Mouse (Mus musculus) CD4-positive, CD25-positive, alpha-beta regulatory T cell, adult 2 months (primary cell): Measurements from ENCODE around the gene Pros1.

Experiments
- DNase-seq: peaks from one replicate; pipeline ENCODE4 v3.0.0-alpha.2; 2012; ENCODE audit warnings: low read depth, low spot score

The Pros1 gene

DNA sequence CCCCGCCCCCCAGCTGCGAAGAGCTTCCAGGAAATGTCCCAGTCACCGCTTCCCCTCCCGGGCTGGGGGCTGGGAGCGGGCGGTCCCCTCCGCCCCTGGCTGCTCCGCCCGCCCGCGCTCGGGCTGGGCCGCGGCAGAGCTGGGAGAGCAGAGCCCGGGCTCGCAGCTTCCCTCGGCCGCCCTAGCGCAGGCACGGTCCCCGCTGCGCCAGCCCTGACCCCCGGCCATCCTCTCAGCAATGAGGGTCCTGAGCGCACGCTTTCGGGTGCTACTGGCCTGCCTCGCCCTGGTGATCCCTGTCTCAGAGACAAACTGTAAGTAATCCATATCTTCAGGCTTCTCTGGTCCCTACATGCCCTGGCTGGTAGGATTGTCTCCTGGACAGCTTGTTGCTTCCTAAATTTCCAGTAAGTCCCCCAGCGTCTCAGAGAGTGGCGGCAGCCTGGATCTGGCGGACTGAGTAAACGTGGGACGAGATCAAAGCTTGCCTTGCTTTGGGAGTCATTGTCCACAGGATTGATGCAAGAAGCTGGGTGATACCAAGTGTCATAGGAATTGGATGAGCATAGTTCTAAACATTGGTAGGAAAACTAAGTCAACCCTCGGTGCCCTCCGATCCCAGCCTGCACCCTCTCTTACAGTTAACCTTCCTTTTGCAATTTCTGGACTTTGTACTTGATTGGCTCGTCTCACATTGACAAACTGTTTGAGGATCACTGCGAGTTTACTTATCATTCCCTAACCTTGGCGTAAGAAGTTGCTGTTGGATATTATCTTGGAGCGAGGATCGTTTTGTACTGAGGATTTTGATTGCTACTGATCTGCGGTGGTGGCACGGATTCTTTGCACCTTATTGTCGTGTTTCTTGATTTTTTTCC lies at the start of gene Pros1:
Gene Pros1, plus strand, starts transcription at position 117 of the 878 bp plus-strand sequence.
- DNase-seq = peak; percentile 68

DNA sequence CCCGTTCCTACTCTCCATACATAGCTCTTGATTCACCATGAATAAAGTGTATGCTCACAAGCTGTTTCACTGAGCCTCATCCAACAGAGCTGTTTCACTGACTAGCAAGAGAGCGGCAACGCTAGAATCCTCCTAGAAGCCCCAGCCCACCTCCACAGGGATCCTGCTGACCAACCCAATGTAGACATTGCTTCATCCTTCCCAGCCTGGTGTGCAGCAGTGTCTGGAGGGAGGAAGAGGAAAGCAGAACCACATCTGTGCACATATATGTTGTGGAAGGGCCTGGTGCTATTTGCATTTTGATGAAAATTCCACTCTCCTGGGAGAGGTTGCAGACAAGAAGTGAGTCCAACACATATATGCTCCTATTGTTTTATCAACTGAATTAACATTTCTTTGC lies 49.5 kb upstream of the Pros1 start:
- DNase-seq = no peak

- no peak for DNase-seq
These were observed 46.7 kb upstream of the Pros1 start for GRCm38 (mm10) chr16:62807249-62807979.

DNA sequence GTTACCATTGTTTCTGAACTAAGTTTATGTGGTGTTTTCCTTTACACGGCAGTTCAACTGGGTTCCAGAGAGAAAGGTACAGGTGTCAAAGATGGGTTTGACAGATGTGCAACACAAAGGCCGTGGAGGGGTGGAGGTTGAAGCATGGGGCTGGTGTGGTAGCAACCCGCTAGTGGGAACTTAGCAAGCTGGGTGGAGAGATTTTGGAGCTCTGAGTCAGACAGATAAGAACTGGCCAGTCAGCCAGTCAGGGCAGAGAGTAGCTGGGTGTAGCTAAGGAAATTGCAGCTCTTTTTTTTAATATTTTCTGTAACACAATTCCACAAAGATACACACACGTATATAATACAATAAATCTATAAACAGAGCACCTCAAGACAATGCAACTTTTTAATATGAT lies 43.3 kb upstream of the Pros1 start:
- no peak for DNase-seq

GRCm38 (mm10) chr16:62813790-62814189 lies 40.3 kb upstream of the Pros1 start:
- no peak for DNase-seq

GRCm38 (mm10) chr16:62814491-62814890 lies 39.6 kb upstream of the Pros1 start, which contains the start of gene Stx19:
TSS of gene Stx19 (plus strand) at chr16:62814676.
- no peak for DNase-seq

DNA sequence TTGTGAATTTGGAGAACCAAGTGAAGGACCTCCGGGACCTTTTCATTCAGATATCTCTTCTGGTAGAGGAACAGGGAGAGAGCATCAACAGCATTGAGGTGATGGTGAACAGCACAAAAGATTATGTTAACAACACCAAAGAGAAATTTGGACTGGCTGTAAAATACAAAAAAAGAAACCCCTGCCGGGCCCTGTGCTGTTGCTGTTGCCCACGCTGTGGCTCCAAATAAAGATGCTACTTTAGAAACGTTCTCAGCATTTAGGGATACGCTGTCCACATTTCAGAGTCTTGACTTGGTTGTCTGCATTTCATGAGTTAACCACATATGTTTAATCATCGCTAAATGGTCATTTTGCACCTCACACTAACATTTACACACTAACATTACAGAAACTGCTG lies 31.6 kb upstream of the Pros1 start:
- no peak for DNase-seq

DNA sequence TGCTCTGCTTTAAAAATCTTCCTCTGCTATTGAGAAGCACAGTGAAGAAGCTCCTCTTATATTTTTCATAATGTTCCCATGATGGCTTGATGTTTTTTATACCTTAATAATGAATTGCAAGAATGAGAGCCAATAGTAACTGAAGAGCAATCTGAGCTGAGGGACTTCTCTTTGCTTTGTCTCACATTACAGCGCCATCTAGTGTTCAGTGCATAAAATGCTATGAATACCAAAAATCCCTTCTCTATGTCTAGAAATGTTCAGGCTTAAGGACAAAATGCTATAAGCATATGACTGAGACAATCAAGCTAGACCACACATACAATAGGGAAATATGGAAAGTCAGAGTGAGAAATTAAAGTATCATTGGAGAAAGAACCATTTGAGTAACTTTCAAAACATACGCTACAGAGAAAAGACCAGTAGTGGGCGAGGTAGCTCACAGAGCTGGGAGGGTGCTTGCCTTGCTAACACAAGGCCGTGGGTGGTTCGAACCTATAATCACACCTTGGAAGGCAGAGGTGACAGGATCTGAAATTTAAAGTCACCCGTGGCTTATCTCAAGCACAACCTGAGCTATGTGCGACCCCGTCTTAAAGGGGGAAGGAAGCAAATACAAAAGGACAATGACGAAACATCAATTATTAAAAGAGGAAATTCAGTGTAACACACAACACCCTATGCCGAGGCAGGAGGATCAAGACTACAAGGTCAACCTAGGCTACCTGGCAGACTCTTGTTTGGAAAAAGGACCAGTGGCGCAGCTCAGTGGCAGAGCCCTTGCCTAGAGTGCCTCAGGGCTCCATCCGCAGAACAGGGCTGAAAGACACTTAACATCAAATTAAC lies 27.7 kb upstream of the Pros1 start:
- DNase-seq = peak; percentile 67

DNA sequence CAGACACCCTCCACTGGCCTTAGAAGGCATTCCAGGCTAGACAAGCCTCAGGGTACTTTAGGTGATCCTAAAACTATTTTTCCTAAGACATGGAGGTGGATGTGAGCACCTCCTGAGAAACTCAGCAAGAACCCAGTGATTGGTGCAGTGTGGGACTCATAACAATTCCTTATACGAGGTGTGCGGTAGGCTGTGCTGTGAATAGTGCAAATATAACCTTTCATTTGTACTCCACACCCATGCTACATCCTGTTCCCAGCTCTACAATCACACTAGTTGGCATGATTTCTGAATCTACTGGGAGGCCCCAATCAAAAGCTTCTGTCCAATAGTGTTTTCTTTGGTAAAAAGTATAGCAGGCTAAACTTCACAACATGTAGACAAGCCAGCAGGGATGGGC lies 22.1 kb upstream of the Pros1 start:
- no peak for DNase-seq

GRCm38 (mm10) chr16:62832481-62832880 lies 21.6 kb upstream of the Pros1 start:
- peak; percentile 79 for DNase-seq

DNA sequence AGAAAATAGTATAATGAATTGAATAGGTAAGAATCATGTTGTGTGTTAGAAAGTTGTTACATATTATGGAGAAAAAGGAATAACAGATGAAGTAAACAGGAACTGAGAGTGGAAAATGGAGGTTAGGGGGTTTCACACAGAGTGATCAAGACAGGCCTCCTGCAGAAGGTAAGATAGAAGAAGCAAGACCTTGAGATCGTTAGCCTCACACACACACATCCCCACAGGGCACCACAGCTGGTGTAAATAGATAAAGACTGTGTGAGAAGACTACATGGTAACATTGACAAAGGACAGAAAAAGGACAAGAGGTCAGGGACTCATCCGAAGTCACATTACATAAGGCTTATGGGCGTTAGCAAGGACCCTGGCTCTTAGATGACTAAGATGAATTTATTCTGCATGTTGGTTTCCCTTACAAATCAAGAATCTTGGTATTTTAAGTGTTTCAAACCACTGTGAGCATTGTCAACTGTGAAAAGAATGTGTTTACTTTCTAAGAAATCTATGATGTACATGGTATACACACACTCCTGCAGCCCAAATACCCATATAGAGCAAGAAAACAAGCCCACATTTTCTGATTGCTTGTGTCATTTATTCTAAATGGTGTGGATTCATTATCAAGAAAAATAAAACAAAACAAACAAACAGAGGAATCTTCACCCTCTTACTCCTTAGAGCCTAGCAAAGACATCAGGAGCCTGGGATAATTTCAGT lies 19.9 kb upstream of the Pros1 start:
- peak; percentile 14 for DNase-seq

- peak; percentile 21 for DNase-seq
These were observed 8.8 kb upstream of the Pros1 start for GRCm38 (mm10) chr16:62845341-62845740.

DNA sequence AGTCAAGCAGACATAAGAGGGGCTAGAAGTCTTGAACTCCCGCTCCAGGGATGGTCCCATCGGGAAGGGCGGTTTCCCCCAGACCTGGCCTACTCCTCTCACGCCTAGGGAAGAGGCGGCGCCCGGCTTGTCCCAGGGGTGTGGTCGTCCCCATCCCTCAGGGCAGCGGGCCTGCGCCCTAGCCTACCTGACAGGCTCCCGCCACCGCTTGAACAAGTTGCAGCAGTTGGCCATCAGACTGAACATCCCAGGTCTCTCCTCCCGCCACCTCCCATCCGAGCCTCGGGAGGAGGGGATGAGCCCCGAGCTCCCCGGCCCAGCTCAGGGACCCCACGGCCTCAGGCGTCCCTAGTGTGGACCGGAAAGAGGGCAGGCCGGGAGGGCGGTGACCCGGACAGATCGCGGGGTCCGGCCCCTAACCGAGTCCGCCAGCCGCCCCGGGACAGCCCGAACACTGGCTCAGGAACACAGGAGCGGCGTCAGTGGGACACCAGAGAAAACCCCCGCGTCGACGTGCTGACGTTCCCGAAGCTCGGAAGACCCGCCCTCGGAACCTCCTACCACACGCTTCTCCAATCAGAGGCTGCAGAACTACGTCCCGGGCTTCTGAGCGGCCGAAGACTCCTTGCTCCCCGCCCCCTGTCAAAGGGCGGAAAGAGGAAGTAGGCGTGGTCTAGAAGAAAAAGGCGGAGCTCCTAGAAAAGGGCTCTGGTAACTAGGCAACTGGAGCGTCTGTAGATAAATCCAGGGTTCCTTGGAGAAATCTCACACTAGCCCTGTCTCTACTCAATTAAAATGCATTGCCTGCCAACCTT lies 7.4 kb upstream of the Pros1 start, which contains the start of gene Arl13b:
Gene Arl13b, minus strand, starts transcription at position 543 of the 815 bp plus-strand sequence.
- peak; percentile 98 for DNase-seq

DNA sequence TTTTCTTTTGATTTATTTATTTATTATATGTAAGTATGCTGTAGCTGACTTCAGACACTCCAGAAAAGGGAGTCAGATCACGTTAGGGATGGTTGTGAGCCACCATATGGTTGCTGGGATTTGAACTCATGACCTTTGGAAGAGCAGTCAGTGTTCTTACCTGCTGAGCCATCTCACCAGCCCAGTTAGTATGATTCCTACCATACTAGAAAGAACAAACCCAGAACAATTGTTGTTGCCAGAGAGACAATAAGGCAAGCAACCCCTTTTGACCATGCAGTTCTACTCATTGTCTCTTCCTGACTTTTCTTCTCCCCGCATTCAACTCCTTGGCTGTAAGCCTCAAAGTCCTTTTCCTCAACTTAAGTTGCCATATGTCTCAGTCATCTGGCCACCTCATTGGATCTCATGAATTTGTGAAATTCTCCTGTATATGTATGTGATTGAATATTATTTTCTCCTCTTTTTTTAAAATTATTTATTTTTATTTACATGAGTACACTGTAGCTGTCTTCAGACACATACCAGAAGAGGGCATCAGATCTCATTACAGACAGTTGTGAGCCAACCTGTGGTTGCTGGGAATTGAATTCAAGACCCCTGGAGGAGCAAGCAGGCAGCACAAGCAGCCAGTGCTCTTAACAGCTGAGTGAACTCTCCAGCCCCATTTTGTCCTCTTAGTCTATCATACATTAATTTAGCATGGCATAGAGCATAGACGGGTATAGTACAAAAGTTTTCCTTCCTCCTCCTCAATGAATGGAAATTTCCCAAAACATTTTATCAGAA lies 1.4 kb upstream of the Pros1 start:
- peak; percentile 66 for DNase-seq

GRCm38 (mm10) chr16:62853611-62854126 lies 438 bp upstream of the Pros1 start:
- peak; percentile 31 for DNase-seq

GRCm38 (mm10) chr16:62855385-62855784 lies 1.3 kb downstream of the Pros1 start:
- no peak for DNase-seq

DNA sequence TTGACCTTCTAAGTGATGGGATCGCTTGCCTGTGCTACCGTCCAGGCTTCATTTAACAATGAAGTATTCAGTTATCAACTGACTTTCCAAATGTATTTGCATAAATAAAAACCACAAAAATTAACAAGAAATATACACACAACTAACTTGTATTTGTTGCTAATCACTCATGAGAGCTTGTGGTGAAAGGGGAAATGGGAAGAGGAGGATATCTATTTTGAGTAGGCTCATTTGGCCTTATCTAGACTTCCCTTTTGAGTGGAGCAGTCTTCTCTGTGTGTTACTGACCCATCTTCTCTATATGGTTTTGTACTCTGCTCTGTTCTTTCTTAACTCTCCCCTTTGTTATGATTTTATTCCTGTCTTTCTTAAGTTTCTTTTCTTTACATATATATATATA lies 2.2 kb downstream of the Pros1 start:
- DNase-seq = no peak

DNA sequence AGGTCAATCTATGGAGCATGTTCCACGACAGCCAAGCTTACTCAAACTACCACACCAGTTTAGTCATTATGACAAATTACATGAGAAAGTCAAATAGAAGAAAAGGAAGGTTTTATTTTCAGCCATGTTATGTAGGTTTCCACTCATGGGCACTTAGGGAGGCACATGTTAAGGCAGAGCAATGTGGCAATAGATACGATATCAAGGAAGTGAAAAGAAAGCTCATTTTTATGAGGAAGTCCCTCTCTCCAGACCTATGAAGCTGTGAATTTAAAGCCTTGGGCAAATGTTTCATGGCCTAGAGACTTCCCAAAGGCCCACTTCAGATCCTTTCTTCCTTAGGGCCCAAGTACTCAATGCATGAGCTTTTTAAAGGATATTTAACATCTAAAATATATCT lies 3.4 kb downstream of the Pros1 start:
- no peak for DNase-seq

GRCm38 (mm10) chr16:62858018-62858417 lies 3.9 kb downstream of the Pros1 start:
- DNase-seq = peak; percentile 63
